Mouse (Mus musculus): ENCODE results near the gene Hoxa6.

DNA sequence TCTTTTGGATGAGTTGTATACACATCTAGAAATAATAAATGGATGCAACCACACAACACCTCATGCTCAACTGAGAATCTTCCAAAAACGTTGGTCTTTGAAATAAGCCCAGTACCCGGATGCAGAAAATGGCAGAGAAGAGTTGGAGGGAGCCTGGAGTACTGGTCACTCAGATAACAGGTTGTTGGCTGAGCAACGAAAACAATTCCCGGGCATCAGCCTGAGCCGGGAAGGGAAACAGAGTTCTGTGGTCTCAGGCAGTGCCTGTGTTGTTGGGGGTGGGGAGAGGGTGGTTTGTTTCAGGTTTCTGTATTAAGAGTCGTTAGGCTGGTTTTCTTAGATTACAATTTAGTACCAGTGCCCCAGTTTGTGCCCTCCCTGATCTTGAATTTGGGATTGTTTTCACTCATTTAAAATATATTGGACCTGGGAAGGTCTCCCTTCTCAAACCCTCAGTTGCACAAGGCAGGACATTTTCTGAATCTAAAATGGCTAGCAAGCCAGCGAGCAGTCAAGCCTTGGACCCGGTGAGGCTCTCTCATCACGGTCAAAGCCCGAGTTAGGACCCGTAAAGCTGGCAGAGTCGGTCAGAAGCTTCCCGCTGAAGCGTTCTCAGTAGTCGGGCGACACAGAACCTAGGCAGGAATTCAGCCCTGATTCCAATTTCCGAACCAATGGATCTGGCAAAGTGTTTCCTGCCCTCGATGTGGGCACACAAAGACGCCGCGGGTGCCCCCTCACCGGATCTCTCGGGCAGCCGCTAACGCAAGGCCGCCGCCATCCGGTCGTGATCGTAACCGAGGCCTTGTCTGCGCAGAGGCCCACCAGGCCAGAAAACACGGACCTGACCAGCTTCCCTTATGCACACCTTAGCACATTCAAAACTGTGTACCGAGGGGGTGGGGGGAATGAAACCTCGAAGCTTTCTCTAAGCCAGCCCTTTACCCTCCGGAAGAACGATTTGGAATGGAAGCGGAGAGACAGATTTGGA is 20.2 kb upstream of the Hoxa6 start:
- TF ChIP-seq POLR2A (IDR thresholded peaks at IDR 0.05; ENCODE audit: low read depth, low read length): no peak
- TF ChIP-seq CTCF (IDR thresholded peaks at IDR 0.05; ENCODE audit: extremely low read depth, insufficient read depth, insufficient read length, insufficient replicate concordance): no peak

Measured in spleen, adult 2 months (tissue).